Mouse (Mus musculus): ENCODE measurements around the gene Ranbp3.
A peak's percentile ranks its signal among the peaks of the same experiment; 100 is the strongest.

The Ranbp3 gene

DNA sequence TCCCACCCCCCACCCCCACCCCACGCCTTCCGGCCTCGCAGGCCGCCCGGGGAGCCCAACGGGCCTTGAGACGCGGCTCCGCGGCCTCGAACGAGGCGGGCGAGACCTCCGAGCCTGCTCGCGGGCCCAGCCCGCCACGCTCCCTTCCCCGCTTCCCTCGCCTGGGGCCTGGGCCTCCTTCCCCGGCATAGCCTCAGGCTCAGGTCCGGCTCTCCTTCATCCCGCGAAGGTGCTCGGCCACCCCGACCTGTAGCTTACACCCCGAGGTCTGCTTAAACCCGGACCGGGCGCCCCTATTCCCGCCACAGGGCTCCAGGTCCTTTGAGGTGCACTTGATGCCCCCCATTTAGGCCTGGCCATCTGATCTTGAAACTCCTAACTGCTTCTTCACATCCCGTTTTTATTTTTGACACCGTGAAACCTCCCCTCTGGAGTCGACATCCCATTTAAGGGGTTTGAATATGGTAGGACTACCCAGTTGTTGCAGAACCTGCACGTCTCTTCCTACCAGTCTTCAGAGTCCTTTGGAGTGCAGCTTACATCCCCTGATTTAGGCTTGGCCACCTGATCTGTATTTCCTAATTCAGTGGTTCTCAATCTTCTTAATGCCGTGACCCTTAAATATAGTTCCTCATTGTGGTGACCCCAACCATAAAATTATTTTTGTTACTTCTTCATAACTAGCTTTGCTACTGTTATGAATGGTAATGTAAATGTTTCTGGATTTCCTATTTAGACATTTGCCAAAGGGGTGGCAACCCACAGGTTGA is 738 bp downstream of the Ranbp3 start:
- DNase-seq (ENCODE audit: low spot score in 2 of 2), result peak; percentile 44 to 46

- DNase-seq (ENCODE audit: low spot score in 2 of 2), result no peak
Observed at GRCm38 (mm10) chr17:56681791-56682190, 8.7 kb downstream of the Ranbp3 start.

DNA sequence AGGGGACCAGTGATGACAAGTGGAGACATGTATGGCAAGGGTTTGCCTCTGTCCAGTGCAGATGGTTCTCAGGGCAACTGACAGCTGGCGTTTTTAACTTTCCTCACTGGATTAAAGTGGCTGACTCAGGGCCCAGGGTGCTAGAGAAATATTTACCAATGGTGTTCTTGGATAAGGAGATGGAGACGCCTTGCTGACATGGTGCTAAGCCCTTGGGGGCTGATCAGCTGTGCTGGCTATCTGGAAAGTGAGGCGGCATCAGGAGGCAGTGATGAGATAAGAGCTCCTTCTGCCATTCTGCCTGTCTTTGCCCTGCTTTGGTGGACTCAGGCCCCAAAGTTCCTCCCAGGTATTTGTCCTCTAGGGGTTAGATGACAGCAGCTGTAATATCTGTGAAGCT is 9.8 kb downstream of the Ranbp3 start:
- DNase-seq (ENCODE audit: low spot score in 2 of 2), result no peak

DNA sequence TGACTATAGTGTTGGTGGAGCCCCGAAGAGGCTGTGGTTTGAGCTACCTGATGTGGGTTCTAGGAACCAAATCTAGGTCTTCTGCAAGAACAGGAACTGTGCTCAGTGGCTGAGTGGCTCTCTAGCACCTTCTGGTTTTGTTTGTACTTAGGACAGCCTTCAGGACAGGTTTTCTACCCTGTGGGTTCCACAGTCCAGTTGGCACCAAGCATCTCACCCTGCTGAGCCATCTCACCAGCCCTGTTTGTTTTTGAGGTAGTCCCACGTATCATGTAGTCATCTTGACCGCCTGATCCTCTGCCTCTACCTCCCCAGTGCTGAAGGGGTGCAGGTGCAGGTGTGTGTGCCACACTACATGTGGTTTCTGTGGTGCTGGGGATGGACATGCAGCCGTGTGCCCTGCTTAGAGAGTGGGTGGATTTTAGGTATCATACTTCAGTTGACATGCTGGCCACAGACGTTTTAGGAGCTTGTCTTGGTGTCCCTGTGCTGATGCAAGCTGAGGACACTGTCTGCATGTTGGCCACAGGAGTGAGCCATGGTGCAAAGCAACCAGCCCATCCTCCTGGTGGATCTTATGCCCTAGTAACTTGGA is 10.5 kb downstream of the Ranbp3 start:
- no peak for DNase-seq (ENCODE audit: low spot score in 2 of 2)

GRCm38 (mm10) chr17:56684649-56685048 is 11.6 kb downstream of the Ranbp3 start:
- DNase-seq (ENCODE audit: low spot score in 2 of 2), result no peak

- DNase-seq (ENCODE audit: low spot score in 2 of 2), result no peak
Observed at GRCm38 (mm10) chr17:56686801-56687200, 13.7 kb downstream of the Ranbp3 start.

DNA sequence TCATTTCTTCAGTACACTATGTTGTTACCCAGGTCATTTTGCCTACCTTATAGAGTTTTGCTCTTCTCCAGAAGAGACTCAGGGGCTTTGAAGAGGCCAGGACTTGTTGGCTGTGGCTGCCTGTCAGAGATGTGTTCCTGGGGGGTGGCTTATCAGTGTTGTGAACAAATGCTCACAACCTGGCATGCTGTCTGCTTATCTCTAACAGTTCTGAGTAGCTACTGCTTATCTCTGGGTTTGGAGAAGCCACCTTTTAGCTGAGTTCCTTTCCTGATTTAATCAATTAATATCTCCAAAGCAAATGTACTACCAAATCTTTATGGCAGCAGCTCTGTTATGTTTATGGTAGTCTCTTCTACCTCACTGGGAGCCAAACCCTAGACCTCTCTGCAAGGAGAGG is 15.0 kb downstream of the Ranbp3 start:
- DNase-seq (ENCODE audit: low spot score in 2 of 2), result no peak

DNA sequence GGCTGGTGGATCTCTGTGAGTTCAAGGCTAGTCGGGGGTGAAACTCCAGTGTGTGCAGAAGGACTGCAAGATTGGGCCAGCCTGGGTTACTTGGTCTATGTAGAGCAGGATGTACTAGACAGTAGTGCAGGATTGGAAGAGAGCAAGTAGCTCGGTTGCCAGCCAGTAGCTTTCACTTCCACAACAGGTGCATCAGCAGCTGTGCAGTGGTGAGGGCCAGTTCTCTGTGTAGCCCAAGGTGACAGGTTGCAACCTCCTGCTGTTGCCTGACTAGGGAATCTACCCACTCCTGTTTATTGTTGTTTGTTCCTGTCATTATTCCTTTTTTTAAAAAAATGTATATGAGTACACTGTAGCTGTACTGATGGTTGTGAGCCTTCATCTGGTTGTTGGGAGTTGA is 15.6 kb downstream of the Ranbp3 start:
- no peak for DNase-seq (ENCODE audit: low spot score in 2 of 2)

DNA sequence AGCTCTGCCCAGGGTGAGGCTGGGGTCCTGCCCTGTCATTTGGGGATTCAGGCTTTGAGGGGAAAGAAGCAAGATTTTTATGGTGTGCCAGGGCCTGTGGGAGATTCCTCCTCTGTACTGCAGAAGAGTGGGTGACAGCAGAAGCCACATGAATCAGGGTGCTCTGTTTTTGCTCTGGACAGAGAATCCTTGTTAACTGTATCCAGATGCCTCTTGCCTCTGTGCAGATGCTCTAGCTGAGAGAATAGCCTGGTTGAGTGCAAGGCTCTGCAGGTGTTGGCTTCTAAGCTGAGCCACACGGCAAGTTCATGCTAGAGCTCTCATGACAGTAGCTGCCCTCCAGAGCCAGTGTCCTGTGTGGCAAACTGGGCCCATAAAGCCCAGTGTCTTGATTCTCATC is 20.3 kb downstream of the Ranbp3 start:
- DNase-seq (ENCODE audit: low spot score in 2 of 2), result no peak

DNA sequence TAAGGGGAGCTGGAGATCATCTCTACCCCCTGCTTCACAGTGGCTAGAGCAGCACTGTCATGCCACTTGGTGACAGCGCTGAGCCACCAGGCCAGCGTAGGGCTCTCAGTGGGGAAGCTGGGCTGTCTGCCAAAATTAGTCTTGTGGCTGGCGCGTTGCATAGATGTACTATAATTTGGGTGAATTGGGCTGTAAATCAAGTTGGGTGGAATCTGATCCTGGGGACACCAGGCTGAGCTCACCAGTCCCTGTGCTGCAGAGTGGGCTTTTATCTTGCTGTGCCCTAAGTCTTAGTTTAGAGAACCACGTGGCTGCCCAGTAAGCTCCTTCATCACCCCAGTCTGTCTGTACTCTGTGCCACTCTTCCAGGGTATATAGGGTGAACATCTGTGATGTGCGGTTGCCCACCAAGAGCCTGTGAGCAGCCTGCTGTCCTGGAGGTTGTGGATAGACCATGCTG is 20.8 kb downstream of the Ranbp3 start:
- DNase-seq (ENCODE audit: low spot score in 2 of 2), result peak; percentile 79 to 81

DNA sequence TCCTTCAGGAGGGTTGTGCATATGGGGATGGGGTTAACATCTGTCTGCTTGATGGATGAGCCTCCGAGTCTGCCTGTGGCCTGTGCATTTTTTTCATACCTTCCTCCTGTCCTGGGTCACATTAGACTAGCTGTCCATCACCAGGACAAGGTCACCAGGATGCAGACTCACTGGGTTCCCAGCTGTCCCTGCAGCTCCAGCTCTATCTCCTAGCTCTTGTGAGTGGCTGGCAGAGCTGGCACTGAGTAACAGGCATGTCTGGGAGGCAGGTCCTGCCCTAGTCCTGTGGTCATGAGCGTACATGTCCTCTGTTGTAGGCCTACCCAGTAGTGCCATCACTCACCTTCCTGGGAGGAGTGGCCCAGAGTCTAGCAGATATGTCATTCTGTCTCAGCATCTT is 27.4 kb downstream of the Ranbp3 start:
- no peak for DNase-seq (ENCODE audit: low spot score in 2 of 2)

- DNase-seq (ENCODE audit: low spot score in 2 of 2), result no peak
Observed at GRCm38 (mm10) chr17:56703038-56703437, 29.9 kb downstream of the Ranbp3 start.

DNA sequence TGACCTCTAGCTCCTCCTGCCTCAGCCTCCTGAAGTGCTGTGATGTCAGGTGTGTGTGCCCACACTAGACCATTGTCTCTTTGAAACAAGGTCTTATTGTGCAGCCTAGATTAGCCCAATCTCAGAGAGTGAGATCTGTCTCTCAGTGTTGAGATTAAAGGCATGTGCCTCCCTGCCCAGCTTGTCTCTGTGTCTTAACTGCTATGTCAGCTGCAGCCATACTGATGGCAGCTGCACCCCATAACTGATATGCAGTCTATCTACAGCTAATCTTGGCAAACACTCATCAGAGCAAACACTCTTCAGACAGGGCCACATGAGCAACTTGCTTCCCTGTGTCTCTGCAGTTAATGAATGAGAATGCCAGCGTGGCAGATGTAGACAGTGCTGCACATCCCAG is 33.4 kb downstream of the Ranbp3 start:
- DNase-seq (ENCODE audit: low spot score in 2 of 2), result no peak

GRCm38 (mm10) chr17:56708692-56709091 is 35.6 kb downstream of the Ranbp3 start:
- no peak for DNase-seq (ENCODE audit: low spot score in 2 of 2)

DNA sequence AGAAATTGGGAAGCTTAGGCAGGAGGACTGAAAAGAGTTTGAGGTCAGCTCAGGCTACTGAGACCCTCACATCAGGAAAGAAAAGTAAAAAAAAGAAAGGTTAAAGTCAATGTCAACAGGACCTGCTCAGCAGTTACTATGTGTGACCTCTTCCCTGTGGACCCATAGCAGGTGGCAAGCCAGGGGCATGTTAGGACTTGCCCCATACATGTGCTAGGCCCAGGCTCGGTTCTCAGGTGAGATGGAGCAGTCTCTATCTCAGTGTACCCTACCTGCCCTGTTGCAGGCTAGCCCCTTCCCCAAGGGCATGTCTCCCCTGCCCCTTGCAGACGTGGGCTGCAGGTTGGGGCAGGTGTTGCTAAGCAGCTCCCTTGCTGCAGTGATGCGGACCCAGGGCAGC is 36.6 kb downstream of the Ranbp3 start:
- DNase-seq (ENCODE audit: low spot score in 2 of 2), result no peak

DNA sequence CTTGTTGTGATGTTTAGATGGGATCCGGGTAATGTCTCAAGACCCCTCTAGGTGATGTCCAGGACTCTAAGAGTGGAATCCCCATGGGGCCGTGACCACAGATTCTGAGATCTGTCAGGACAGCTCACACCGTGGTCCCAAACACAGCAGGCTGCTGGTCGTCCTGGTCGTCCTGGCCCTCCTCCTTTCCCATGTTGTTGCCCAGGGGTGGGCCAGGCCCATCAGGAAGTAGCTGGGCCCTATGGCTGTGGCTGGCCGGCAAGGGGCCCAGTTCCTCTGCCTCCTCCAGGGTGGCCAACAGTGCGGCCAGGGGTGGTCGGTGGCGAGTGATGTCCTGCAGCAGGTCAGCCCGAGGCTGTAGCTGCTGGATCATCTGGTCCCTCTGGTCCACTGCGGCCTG is 42.3 kb downstream of the Ranbp3 start:
- no peak for DNase-seq (ENCODE audit: low spot score in 2 of 2)

DNA sequence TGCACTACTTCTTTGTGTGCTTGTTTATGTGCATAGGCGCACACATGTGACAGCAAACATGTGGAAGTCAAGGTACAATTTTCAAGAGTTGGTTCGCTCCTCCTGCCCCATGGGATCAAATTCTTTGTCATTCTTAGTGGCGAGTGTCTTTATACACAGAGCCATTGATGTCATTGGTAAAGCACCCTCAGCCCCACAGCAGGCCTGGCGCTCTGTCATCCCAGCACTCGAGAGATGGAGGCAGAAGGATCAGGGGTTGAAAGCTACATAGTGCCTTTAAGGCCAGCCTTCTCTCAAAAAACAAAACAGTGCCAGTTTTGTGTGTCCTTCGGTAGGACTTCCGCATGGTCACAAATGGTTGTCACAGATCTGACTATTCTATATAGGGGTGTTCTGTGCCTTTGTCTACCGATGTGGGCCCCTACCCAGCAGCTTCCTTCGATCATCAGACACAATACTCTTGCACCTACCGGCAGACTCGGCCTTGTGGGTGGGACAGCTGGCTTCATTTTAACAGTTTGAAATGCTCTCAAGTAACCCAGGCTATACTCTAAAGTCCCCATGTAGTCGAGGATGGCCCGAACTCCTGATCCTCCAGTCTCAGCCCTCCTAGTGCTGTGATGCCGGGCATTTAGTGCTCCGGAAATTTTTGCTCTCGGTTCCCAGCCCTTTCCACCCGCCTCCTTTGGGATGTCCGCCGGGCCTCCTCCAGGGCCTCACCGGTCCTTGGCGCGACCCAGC is 43.0 kb downstream of the Ranbp3 start:
- DNase-seq (ENCODE audit: low spot score in 2 of 2), result no peak

GRCm38 (mm10) chr17:56716655-56717362 is 43.7 kb downstream of the Ranbp3 start:
- peak; percentile 98 to 99 for DNase-seq (ENCODE audit: low spot score in 2 of 2)

DNA sequence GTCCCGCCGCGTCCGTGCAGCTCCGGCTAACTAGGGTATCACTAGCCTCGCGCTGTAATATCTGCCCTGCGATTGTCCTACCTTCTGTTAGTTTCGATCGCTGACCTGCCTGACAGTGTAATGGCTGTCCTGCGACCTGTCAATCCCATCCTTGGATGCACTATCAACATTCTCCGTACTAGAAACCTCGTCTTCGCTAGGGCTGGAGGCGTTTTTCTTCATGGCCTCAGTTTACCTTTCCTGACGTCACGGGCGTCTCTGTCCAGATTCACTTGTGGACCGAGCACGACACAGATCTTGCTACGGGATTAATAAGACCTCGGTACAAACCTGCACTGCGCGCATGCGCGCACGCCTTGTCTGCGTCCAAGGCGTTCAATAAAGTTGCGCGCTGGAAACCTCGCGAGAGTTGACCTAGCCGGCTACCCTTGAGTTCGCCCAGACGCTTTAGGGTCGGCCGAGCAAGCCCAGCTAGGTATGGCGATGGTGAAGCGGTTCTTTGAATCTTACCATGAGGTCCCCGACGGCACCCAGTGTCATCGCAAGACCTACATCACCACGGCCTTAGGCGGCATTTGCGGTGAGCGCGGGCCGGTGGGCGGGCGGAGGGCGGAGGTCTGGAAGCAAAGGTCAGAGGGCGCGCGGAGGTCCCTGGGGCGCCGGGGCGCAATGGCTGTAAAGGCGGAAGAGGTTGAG is 44.4 kb downstream of the Ranbp3 start, which contains the start of the genes Ndufa11 and Vmac:
Gene Ndufa11, plus strand, starts transcription at position 405 of the 696 bp plus-strand sequence.
Gene Vmac, minus strand, starts transcription at position 660 of the 696 bp plus-strand sequence.
- DNase-seq (ENCODE audit: low spot score in 2 of 2), result peak; percentile 97 to 98

GRCm38 (mm10) chr17:56722441-56722840 is 49.3 kb downstream of the Ranbp3 start:
- no peak for DNase-seq (ENCODE audit: low spot score in 2 of 2)

DNA sequence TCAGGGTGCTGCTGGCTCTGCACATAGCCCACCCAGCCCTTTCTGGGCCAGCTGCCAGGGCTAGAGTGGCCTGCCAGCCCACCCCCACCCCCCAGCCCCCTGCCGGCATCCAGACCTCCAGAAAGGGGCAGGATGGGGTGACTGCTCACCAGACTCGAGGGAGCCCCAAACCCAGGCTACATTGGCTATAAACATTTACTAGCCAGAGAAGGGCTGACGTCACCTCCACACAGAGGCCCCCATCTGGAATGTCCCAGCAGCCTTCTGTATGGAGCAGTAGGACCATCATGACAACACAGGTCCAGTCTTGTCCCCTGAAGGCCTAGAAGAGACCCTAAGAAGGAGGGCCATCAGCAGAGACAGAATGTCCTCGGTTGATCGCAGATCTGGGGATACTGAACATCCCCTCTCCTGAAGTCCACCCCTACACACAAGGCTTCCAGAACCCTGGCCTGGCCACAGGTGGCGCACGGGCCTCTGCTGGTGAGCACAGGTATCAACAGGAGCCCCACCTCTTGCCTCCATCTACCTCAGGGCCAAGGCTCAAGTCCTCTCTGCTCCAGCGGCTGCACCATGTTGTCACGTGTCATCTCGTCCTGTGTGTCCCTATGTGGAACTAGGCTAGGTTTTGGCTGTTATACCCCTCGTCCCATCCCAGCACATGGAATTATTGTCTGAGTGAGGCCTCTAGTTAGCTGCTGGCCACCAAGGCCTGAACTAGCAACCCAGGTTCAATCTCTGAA is 50.5 kb downstream of the Ranbp3 start:
- no peak for DNase-seq (ENCODE audit: low spot score in 2 of 2)

Measured in right cerebral cortex, postnatal 10 days (tissue).